Mouse (Mus musculus): ENCODE results near the gene Nrp2.
A peak's percentile ranks its signal among the peaks of the same experiment; 100 is the strongest.

The Nrp2 gene

DNA sequence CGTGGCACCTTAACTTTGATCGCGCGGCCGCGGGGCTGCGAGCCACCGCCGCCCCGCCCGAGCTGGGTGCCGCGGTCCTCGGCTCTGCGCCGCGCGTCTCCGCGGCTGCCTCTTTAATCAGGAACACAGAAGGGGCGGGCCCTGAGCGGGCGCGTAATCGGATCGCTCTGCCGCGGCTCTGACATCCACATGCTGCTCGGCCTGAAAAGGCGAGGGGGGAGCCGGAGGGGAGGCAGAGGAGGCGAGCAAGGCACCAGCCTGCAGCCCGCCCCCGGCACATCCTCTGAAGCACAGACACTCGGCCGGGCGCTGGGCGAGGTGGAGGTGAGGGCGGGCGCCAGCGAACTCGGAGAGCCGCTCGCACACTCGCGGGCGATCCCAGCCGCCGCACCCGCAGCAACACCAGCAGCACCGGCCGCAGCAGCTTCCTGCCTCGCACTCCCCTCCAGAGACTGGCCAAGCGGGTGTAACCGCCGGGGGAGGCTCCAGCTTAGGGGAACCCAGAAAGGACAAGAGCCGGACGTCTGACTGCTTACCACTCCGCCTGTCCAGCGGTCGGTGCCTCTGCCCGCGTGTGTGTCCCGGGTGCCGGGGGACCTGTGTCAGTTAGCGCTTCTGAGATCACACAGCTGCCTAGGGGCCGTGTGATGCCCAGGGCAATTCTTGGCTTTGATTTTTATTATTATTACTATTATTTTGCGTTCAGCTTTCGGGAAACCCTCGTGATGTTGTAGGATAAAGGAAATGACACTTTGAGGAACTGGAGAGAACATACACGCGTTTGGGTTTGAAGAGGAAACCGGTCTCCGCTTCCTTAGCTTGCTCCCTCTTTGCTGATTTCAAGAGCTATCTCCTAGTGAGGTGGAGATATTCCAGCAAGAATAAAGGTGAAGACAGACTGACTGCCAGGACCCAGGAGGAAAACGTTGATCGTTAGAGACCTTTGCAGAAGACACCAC, at the start of gene Nrp2:
Gene Nrp2 (plus strand): TSS at position 128 of the 959 bp plus-strand sequence.
- peak; percentile 78 for DNase-seq (ENCODE audit: low read depth, low spot score)

DNA sequence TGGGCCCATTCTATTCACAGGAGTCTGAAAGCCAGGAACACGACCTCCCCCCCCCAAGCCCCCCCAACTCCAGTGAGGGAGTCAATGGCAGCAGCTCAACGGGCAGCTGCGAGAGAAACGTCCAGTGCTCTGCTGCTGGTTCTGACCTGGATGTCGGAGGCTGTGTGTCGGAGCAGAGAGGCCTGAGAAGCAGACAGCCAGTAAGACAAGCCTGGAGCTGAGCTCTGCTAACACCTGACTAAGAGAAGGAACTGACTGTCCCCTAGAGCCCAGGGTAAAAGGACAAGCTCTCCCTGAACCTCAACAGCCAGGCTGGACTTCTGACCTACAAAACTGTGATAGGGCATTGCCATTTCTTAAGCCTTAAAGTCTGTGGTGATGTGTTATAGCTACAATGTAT, 48.6 kb upstream of the Nrp2 start:
- no peak for DNase-seq (ENCODE audit: low read depth, low spot score)

DNA sequence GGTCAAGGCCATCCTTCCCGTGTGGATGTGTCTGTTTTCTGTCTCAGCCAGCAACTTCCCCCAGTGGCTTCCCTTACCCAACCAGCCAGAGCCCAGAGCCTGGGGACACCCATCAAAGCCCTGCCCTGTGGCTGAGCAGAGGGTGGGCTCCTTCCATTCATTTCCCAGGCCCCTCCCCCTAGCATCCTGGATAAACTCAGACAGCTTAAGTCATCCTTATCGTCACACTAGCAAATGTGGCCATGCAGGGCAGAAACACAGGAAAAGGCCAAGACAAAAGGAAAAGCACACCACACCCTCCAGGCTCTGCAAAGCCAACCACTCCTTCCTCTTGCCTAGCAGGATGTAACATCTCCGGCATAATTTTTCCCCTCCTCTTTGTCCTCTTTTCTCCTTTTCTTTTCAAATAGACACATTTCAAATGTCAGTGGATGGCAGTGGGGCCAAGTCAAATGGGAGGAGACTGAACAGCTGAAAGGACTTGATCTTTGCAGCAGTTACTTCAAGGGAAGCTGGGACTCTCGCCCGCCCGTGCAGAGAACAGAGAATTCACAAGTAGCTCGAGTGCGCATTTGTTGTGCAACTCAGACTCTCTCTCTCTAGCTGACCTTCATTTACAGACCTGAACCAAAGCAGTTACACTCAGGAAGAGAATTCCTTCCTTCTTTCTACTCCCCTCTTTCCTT, 38.0 kb upstream of the Nrp2 start:
- DNase-seq (ENCODE audit: low read depth, low spot score) = no peak

DNA sequence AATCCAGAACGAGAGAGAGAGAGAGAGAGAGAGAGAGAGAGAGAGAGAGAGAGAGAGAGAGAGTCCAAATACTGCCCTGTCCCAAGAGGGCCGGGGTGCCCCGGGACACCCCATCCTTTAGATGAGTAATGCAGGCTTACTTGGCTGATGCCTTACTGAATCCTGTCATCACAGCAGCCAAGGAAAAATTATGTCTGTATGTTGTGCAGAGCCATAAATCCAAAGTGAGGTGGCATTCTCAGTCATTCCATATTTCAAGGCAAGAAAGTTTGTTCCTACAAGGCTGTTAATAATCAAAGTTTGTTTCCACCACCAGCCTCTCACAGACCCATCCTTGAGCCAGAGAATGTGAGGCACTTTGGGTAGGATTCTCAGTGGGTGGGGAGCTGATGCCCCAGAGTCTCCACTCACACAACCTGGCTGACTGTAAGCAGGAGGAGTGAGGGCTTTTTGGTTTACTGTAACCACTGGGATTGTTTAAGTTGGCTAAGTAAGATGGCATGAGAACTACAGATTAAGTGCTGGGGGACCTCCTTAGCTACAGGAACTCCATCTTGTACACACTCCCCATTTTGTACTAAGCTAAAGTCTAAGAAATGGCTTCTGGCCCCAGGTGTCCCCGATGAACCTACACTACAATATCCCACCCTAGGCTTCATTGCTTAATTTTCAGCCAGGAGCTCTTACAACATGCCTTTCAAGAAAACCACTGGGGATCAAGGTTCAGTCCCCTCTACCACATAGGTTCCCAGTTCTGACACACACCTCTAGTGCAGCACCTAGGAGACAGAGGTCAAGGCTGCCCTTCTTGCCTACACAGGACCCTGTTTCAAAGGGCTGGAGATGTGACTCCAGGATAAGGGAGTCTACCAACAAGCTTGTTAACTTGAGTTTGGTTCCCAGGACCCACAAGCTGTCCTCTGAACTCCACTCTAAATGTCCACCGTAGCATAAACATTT, 37.0 kb upstream of the Nrp2 start:
- DNase-seq (ENCODE audit: low read depth, low spot score) = no peak

DNA sequence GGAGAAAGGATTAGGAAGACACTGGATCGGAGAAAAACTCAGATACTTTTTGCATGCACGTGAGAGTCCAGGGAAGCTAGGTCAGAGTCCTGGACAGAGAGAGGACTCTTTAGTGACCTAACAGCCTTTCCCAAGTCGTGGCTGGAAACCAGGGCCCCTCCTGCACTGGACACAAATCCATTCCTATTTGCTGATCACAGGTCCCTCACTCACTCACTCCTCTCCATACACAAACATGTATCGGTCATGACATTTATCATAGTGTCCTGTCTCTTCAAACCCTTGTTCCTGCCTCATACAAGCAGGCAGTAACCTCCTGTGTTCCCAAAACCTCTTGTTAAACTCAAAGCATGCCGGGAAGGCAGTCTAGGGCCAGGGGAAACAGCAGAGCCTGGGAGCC, 36.3 kb upstream of the Nrp2 start:
- DNase-seq (ENCODE audit: low read depth, low spot score) = no peak

DNA sequence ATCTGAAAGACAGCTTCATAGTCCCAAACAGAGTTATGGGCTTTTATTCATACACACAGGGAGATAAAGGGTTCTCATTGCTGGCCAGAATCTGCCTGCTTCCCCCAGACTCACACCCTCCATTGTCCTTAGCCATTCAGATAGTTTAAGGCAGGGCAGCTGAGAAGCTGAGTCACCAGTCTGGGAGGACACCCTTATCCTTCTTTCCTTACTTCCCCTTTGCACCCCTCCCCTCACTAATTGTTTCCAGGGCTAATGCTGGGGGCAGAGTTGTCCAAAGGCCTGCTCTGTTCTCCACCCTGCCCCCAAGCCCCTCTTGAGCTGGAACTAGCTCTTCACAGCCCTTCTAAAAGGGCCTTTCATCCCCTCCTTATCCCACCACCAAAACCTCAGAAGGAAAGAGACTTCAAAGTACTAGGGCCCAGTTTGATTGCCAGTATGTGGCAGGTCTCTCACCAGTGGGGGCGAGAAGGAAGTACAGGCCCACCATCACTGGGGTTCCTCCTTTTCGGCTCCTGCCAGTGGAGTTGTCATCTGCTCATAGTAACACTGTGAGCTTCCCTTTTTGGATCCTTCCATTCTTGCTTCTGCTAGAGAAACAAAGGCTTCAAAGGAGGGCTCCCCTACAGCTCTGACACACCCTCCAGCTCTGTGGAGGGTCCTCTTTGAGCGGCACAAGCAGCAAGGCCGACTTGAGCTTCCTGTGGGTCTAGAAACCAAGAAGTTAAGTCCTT, 24.3 kb upstream of the Nrp2 start:
- DNase-seq (ENCODE audit: low read depth, low spot score) = no peak

DNA sequence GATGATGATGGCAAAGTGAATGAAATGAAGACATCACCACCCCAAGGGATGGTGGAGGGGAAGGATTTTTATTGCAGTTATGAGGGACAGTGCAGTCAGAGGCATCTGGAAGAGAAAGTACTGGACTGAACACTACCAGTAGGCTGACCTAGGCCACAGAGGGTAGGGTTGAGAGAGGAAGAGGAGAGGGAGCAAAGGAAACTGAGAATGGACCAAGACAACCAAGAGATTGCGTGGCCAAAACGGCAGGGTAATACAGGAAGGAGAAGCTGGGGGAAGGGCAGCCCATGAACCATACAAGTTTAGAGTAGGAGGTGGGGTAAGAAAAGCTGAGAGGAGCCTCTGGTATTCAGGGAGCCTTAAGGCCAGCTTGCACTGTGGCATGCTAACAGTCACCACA, 23.6 kb upstream of the Nrp2 start:
- no peak for DNase-seq (ENCODE audit: low read depth, low spot score)

DNA sequence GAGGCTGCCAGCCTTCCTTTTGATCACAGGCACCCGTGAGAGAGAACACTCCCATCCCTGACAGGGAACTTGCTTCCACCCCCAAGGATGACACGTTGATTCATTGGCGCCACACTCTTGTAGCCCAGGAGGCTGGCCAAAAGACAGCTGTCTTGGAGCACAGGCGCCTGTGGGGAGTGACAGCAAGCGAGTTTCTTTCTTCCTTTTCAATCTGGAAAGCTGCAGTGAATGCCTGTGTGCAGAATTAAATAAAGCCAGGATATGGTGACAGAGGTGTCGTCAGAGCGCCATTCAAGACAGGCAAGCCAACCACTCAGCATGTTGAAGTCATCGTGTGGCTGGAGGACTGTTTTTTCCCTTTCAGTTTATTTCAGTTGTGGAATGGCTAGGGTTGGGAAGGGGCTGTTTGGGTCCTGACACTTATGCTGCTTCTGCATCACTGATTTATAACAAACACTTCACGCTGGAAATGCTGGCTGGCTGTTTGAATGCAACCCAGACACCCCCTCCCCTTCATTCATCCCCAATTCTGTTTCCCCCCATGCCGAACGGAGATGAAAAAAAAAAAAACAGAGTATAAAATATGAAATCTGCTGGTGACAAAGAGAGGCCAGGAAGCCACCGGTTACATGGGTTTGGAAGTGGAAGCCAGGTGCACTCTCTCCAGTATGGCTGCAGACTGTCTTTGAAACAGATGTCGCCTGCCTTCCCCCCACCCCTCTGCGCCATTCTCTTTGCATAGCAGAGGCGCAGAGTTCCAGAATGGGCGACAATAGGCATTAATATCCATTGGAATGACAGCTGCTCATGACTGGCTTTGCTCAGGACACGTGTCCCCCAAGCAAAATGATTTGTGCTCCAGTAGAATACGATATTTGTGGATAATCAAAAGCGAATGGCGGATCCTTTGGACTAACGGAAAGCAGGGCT, 20.4 kb upstream of the Nrp2 start:
- no peak for DNase-seq (ENCODE audit: low read depth, low spot score)

DNA sequence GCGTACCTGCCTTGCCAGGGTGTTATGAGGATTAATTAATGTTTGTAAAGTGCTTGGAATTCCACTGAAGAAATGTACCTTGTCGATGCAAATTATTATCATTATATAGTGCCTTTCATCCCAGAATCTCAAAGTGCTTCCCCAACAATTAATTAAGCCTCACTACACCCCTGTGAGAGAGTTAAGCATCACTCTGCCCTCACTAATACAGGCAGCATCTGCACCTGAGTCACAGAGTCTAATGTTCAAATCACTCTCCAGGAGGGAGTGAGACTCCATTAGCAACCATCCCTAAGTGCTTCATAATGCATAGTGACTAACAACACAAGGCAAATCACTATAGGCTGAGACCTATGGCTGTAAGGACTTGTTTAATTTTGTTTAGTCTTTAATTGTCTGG, 19.6 kb upstream of the Nrp2 start:
- no peak for DNase-seq (ENCODE audit: low read depth, low spot score)

DNA sequence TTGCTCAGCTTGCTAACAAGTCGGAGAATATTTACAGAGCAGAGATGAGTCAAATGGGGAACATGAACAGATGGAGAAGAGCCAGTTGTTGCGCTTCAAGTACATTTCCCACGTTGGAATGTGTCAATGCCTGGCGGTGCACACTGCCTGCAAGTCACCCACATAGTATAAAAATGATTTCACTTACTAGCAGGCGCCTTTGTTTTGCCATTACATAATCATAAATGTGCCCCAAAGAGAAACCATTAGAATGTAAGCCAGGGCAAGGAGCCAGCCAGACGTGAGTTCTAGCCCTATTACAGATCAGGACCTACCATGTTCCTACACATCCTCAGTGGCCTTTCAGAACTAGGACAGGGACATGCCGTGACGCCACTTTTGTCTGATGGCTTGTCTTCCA, 15.6 kb upstream of the Nrp2 start:
- no peak for DNase-seq (ENCODE audit: low read depth, low spot score)

DNA sequence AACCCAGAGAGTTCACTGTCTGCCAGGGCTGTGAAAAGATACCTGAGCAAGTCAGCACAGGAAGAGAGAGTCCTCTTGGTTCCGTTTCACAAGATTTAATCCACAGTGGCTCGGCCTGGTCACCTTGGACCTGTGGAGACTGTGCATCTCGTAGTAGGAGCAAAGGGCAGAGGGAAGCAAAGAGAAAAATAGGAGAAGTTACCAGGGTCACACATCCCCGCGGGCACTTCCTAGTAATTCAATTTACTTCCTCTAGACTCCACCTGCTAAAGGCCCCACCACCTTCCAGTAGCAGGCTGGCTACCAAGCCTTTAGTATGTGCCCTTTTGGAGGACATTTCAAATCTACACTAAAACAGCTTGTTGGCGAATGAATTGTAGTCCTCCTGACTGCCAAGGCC, 11.9 kb upstream of the Nrp2 start:
- DNase-seq (ENCODE audit: low read depth, low spot score) = no peak

DNA sequence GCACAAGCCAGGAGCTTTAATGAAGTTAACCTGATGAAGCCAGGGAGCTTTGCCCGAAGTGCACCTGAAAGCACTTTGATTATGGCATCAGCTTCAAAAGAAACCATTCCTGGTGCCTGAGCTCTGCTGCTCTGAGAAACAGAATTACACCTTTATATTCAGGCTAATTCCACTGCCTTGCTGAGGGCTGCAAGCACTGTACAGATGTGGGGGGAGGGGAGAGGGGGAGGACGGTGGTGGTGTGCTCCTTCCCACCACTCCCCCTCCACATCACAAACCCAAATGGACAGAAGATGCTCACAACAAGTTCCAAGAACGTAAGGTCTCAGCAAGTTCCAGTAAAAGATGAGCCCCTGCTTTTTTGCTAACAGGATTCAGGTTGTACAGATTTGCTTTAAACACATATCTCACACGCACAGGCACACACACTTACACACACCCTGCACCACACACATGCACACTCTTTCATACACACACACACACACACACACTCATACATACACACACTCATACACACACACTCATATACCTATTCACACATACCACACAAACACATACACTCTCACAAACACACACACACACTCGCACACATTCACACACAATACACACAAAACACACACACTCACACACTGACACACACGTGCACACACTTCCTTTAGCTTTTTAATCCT, 6.6 kb upstream of the Nrp2 start:
- no peak for DNase-seq (ENCODE audit: low read depth, low spot score)

DNA sequence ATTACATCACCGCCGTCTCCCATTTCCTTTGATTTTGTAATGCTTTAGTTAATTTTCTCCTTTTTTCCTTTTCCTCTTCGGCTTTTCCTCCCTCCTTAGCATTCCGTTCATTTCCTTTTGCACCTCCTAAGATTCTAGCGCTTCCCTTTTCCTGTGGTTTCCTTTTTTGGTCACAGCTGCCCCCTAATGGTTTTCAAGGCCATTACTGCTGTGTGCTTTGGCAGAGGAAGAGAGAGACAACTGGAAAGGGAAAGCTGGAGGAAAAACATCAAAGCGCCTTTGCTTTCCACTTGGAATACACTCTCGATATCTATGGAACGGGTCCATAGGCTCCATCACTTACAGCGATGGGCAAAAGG, 6.1 kb upstream of the Nrp2 start:
- no peak for DNase-seq (ENCODE audit: low read depth, low spot score)

DNA sequence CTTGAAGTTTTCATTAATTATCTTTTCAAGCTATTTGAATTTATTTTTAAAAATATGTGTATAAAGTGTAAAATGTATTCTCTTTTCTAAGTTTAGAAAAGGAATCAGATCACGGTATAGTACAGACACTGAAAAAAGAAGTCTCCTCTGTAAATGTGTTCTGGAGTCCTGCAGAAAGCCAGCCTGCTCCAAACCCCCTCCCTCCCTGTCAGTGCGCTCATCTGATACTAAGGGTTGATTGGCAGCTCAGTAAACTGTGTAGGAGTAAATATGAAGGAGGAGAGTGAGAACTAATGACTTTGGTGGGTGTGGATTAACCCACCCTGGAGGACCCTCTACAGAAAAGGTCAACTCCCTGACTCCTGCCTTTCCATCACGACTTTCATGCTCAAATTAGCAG, 5.7 kb upstream of the Nrp2 start:
- no peak for DNase-seq (ENCODE audit: low read depth, low spot score)

DNA sequence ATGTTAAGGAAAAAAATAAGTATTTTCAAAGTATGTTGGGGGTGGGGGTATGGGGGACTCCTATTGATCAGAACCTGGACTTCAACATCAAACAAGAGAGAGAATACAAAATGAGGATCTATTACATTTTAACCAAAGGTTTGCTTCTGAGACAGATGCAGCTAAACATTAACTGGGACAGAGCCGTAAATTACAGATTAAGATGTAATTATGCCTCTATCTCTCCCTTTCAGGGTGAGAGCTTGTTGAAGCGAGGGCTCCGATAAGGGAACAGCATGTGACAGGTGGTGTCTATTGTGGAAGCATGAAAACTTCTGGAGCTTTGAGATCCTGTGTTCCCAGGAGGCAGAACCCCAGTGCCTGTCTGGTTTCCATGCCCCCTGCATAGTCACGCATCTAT, 3.3 kb upstream of the Nrp2 start:
- no peak for DNase-seq (ENCODE audit: low read depth, low spot score)

DNA sequence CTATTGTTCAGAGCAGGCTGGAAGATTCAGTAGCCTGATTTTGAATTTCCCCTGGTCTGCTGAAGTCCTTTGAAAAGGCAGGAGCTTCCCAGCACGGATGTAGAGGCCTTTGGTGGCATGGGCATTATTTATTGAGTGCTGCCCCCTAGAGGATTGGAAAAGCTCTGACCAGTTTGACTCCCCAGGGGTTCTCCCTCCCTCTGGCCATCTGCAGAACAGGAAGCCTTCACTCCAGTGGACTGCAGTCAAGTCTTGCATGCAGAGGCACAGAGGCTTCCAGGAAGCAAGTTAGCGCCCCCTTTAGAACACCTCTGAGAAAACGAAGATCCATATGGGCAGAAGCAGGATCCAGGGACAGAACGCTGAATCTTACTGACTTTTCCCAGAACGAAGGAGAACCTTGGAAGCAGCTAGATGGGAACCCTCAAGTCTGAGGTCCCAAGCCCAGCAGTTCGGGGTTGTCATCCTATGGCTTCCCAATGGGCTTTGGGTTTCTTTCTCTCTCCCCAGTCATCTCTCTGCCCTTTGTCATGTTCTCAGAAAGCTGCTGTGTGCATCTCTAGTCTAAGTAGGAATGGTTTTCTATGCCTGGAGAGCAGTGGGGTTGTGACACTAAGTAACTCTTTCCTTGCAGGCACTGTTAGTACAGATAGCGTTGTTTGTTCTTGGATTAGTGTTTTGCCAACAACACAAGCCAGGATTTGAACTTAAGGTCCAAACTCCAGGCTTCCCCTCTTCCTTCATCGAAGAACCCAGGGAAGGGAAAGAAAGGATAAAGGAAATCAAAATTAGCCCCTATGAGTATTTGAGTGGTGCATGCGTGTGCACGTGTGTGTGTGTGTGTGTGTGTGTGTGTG, 1.8 kb upstream of the Nrp2 start:
- DNase-seq (ENCODE audit: low read depth, low spot score) = peak; percentile 75

DNA sequence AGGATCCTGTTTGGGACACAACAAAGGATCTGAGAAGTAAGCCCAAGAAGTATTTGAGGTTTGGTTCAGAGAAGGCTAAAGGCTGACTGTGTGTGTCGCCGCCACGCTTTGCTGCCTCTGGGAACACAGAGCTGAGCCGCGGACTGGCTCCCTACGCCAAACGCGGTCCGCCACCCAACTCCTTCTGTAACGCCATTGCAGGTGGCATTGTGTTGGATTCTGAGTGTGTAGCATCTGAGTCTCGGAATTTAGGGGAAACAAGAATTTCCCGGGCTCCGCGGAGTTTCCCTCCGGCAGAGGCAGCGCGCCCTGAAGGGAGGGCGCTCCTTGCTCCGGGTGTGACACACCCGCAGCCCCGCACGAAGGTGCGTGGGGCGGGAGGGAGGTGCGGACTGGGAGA, 342 bp upstream of the Nrp2 start:
- no peak for DNase-seq (ENCODE audit: low read depth, low spot score)

DNA sequence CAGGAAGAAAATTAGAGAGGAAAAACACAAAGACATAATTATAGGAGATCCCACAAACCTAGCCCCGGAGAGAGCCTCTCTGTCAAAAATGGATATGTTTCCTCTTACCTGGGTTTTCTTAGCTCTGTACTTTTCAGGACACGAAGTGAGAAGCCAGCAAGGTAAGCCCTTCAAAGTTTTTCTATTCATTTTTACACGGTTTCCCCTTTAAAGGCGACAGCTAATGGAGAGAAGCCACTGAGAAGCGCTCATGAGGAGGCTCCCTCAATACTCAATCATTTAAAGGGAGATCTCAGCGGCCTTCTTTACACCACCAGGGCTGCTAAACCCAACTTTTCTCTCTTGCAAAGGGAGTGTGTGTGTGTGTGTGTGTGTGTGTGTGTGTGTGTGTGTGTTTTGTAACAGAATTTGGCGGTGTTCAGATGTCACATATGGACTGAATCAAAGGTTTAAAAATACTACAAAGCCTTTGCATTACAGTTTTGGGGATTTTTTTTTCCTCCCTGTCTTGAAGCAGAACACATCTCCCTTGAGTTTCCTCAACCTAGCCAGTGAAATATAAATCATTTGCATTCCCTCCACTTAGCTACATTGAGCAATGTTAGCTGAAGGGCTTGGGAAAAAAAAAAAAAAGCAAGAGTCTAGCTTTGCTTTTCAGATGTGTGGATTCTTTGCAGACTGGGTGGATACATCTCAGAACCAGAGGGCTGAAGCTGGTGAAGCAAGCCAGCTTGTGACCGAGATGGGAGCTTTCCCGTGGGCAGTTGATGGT, 1.2 kb downstream of the Nrp2 start:
- no peak for DNase-seq (ENCODE audit: low read depth, low spot score)

Data from embryo, embryonic 11.5 days (tissue).